Mouse (Mus musculus) spleen, adult 12 weeks (tissue): ENCODE measurements at regions not wholly inside any gene's neighbourhood (a gene's known extent, or its start where the extent isn't known, plus 50 kb on each side); places are given as distances from the start of the nearest gene placed in this dataset.

ENCODE experiments used
- DNase-seq: peaks from one replicate; pipeline ENCODE4 v3.0.0; 2022; ENCODE audit warnings: low spot score

- DNase-seq: no peak
Measured at GRCm38 (mm10) chr4:47534959-47535358, 60.5 kb downstream of the Sec61b start.

DNA sequence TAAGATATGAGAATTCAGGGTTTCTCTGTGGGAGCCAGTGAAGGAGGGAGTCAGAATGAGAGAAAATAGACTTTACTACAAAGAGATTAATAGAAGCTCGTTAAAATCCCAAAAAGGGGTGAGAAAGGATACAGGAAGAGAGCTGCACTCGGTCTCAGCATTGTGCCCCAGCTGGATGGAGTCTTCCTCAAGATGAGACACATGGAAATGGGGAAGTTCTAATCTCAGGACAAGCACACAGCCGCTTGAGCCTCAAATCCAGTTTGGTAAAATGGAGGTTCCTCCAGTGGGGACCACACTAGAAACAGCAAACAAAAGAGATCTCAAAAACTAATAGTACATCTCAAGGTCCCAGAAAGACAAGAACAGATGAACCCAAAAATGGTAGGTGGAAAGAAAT is 93.2 kb downstream of the Sec61b start:
- no peak for DNase-seq

DNA sequence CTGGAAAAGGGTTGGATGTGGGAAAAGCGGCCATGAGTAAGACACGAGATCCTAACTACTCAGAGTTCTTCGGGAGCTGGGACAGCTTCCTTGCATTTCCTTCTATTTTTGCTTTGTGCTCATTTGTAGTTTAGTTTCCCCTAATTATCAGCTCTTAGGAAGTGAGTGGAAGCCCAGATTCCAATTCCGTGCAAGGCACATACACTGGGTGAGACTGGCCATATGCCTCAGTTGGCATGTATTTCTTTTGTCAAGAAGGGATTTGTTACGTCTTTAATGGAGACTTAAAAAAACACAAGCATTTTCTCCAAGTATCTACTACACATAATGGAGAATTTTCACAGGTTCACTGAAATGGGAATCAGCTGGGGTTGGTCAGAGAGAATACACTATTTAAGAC is 96.4 kb downstream of the Sec61b start:
- DNase-seq: no peak

GRCm38 (mm10) chr4:47576011-47576410 is 101.6 kb downstream of the Sec61b start:
- no peak for DNase-seq

- DNase-seq: no peak
Measured at GRCm38 (mm10) chr4:47577490-47577889, 103.0 kb downstream of the Sec61b start.

- DNase-seq: no peak
Measured at GRCm38 (mm10) chr4:47578637-47579036, 104.2 kb downstream of the Sec61b start.

DNA sequence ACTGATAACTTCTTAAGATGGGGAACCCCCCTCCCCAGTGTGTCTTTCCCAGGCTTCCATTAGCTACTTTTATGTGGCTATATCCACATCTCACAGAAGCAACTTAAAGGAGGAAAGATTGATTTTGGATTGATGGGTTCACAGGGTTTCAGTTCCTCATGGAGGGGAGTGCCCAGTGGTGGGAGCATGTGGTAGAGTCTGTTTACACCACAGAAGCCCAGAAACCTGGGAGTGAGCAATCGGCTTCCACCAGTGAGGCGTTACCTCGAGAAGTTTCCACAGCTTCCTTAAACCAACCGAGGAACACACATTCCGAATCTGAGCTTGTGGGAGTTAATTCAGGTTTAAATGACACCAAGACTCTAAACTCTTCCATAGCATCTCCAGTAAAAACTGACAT is 106.1 kb downstream of the Sec61b start:
- DNase-seq: no peak

GRCm38 (mm10) chr4:47587256-47587655 is 112.8 kb downstream of the Sec61b start:
- no peak for DNase-seq

DNA sequence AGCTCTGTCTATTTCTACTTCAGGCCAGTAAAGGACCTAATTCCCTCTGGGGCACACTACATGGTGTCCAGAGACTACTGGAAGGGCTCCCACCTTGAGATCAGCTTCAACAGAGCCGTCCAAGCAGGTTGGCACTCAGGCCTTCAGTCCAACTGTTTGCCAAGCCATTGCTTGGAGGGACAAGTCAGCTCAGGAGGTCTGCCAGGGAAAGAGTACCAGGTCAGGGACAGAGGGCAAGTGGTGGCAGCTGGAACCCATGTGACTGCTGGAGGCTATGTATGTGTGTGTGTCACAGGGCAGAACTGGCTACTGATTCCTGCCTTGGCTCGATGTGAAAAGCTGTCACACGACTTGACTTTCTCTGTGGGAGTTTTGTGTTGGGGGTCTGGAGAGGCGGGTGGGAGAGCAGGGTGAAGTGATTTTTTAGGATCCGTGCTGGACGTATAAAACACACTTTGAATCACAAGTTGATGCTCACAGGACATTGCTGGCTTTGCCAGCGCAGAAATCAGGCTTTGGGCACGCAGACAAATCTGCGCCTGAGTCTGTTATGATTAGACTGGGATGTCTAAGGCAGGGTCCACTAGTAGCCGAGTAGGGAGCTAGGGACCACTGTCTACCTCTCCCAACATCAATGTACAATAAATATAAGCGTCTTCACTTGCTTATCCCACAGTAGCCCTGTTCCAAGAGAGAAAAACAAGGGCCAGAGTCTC is 118.0 kb downstream of the Sec61b start:
- no peak for DNase-seq

- no peak for DNase-seq
Measured at GRCm38 (mm10) chr4:47593155-47593554, 118.7 kb downstream of the Sec61b start.

DNA sequence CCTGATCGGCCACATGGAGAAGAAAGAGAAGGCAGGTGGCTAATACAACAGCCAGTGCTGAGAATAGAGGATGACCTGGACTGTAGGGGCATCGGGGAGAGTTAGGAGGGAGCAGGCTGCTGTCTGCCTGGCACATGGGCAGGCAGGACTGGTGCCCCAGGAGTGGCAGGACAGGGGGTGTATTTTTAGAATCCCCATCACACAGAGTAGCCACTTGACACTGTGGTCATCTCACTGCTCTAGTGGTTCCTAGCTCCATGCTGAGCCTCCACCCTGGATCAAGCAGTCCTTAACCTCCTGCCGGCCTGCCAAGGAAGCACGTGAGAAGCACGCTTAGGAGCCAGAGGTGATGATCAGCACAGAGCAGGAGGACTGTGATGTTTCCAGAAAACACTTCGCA is 119.7 kb downstream of the Sec61b start:
- no peak for DNase-seq

- no peak for DNase-seq
Measured at GRCm38 (mm10) chr4:47595841-47596240, 121.4 kb downstream of the Sec61b start.

- DNase-seq: no peak
Measured at GRCm38 (mm10) chr4:47597586-47597985, 123.1 kb downstream of the Sec61b start.

DNA sequence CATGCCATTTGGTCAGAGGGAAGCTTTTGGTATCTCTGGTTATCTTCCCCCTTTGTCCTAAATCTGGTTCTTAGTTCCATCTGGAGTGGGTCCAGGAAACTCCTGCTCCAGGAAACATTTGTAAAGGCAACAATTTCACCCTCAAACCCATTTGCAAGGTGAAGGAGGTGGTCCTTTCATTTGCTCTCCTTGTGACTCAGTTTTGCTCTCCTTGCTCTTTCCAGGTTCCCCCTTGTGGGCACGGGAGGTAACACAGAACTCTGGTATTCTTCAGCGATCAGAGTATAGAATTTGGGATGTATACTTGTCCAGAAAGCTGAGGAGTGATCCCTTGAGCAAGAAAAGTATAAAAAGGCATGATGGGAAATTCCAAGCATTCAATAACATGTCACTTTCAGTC is 123.8 kb downstream of the Sec61b start:
- no peak for DNase-seq

DNA sequence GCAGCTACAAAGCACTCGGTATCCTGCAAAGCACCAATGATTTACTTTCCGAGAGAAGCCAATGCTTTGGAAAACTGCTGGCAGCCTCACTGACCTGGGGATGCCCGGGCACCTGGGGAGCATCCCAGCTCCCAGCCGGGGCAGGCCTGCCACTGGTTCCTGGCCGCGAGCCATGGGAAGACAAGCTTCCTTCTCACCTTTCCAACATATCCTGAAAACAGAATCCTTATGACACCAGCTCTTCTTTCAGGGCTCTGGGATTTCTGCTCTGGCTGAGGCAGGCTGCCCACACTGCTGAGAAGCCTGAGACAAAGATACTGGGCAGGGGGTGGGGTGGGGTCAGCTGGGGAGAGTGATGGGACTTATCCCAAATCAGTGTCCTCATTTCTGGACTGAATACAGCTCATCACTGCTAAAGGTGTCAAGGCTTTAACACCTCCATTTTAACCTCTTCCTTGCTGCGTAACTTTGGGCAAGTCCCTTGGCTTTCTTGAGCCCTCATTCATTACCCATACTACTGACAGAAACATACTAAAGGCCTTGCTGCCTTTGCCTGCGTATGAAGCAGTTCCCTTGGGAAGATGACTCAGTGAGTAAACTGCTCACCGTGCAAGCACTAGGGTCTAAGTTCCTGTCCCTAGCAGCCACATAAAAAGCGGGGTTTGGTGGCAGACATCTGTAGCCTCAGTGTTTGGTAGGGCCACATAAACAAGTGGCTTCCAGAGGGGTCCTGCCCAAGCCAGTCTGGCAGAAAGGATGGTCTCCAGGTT is 127.0 kb downstream of the Sec61b start:
- DNase-seq: no peak

GRCm38 (mm10) chr4:47603378-47603777 is 128.9 kb downstream of the Sec61b start:
- no peak for DNase-seq

GRCm38 (mm10) chr4:47603847-47604397 is 129.5 kb downstream of the Sec61b start:
- DNase-seq: no peak

GRCm38 (mm10) chr4:47605676-47606075 is 131.2 kb downstream of the Sec61b start:
- DNase-seq: no peak

DNA sequence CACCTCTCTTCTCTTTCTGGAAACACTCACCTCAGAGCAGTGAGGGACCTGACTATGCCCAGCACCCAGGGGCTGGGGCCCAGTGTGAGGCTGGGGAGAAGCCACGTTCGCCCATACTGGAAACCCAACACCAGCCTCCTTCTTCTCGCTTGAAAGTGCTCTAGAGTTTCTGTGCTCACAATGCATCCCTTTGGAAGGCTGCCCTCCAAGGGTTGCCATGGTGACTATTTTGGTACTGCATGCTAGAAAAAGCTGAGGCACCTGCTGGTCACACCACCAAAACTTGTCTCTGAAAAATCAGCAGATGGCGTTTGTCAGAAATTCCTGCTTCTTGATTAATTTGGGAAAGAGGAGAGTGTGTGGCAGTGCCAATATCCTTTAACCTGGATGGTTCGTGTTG is 134.2 kb downstream of the Sec61b start:
- no peak for DNase-seq

DNA sequence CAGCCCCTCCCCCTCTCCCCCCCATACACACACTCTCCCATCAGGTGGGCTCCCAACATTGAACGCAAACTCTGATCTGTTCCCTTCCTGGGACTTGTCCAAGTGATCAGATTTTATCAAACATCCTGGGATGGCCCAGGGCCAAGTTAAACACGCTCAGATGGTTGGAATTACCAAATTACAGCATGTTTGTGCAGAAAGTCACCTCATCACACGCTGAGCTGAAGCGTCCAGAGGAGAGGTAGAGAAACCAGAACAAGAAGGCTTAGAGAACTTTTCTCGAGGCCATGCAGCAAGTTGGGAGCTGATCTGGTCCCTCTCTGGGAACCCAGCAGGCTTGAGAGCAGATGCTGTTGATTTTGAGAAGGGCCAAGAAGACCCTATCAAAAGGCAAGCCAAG is 136.5 kb downstream of the Sec61b start:
- DNase-seq: no peak

DNA sequence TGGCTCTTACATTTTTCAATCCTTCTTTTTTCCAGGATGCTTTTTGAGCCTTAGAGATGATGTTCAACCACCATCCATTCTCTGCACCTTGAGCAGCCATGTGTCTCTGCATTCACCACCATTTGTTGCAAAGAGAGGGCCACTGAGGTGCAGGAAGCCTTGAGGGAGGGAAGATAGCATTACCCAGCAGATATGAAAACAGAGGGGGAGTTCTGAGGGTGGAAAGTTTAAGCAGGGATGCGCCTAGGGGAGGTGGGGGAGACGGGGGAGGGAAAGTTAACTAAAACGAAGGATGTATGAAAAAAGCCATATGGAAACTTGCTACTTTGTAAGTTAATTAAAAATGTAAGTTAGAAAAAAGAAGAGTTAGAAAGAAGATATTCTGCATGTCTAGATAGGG is 142.1 kb downstream of the Sec61b start:
- DNase-seq: no peak

- no peak for DNase-seq
Measured at GRCm38 (mm10) chr4:47620700-47621099, 146.2 kb downstream of the Sec61b start.
